Mouse (Mus musculus): ENCODE results near the gene Rbp1. TPM values are rescaled to one million over a fixed set of nuclear protein-coding genes. Genes with fewer than 3 reads are reported as not detected.
A peak's percentile ranks its signal among the peaks of the same experiment; 100 is the strongest.

Gene Rbp1
- polyA plus RNA-seq, 1 experiment from 2014 or later = 37.3 TPM

- no peak for ATAC-seq
- H3K27ac ChIP-seq (ENCODE audit: low read length) = no peak overlapping the region
- no peak overlapping the region for H3K4me3 ChIP-seq (replicated peaks; ENCODE audit: low read length)
- no peaks in the 10 kb centered on the region for H3K9me3 ChIP-seq (ENCODE audit: control insufficient read depth, low read length)
- H3K4me1 ChIP-seq (replicated peaks; ENCODE audit: control insufficient read depth, insufficient read depth, low read length) = peaks cover 21% of the 10 kb centered on the region
- no peak overlapping the region for H3K9ac ChIP-seq (replicated peaks; ENCODE audit: low read depth, low read length)
- no peaks in the 10 kb centered on the region for H3K36me3 ChIP-seq (ENCODE audit: control insufficient read depth, insufficient read depth)
- peaks cover 3% of the 10 kb centered on the region; the same call in 1 of the 2 replicates for H3K27me3 ChIP-seq (replicated peaks; ENCODE audit: control insufficient read depth, insufficient read depth, low read length)
- H3K4me2 ChIP-seq (ENCODE audit: low read length) = no peak overlapping the region
- 57% methylated on average over 3 of the region's 3 CpGs for WGBS
Measured at GRCm38 (mm10) chr9:98430528-98430927, 7.8 kb downstream of the Rbp1 start.

GRCm38 (mm10) chr9:98433021-98433420 lies 10.3 kb downstream of the Rbp1 start:
- no peak overlapping the region for H3K4me3 ChIP-seq (replicated peaks; ENCODE audit: low read length)
- no peaks in the 10 kb centered on the region for H3K36me3 ChIP-seq (ENCODE audit: control insufficient read depth, insufficient read depth)
- H3K9me3 ChIP-seq (ENCODE audit: control insufficient read depth, low read length) = no peaks in the 10 kb centered on the region
- H3K9ac ChIP-seq (replicated peaks; ENCODE audit: low read depth, low read length) = no peak overlapping the region
- no peaks in the 10 kb centered on the region for H3K27me3 ChIP-seq (replicated peaks; ENCODE audit: control insufficient read depth, insufficient read depth, low read length)
- H3K4me2 ChIP-seq (ENCODE audit: low read length) = no peak overlapping the region
- peaks cover 16% of the 10 kb centered on the region for H3K4me1 ChIP-seq (replicated peaks; ENCODE audit: control insufficient read depth, insufficient read depth, low read length)
- 44% methylated on average over 2 of the region's 2 CpGs for WGBS
- no peak overlapping the region for H3K27ac ChIP-seq (ENCODE audit: low read length)
- ATAC-seq = no peak

GRCm38 (mm10) chr9:98433956-98434588 lies 11.3 kb downstream of the Rbp1 start:
- H3K27ac ChIP-seq (ENCODE audit: low read length) = no peak overlapping the region
- ATAC-seq = no peak
- no peak overlapping the region for H3K4me3 ChIP-seq (replicated peaks; ENCODE audit: low read length)
- H3K9ac ChIP-seq (replicated peaks; ENCODE audit: low read depth, low read length) = no peak overlapping the region
- WGBS = 23% methylated on average over 4 of the region's 4 CpGs
- H3K4me2 ChIP-seq (ENCODE audit: low read length) = no peak overlapping the region
- peaks cover 13% of the 10 kb centered on the region for H3K4me1 ChIP-seq (replicated peaks; ENCODE audit: control insufficient read depth, insufficient read depth, low read length)
- no peaks in the 10 kb centered on the region for H3K27me3 ChIP-seq (replicated peaks; ENCODE audit: control insufficient read depth, insufficient read depth, low read length)
- H3K9me3 ChIP-seq (ENCODE audit: control insufficient read depth, low read length) = no peaks in the 10 kb centered on the region
- H3K36me3 ChIP-seq (ENCODE audit: control insufficient read depth, insufficient read depth) = no peaks in the 10 kb centered on the region

GRCm38 (mm10) chr9:98437819-98438218 lies 15.1 kb downstream of the Rbp1 start:
- Histone ChIP-seq H3K27me3 (replicated peaks; ENCODE audit: control insufficient read depth, insufficient read depth, low read length) (no peaks in the 10 kb centered on the region), H3K27ac (ENCODE audit: low read length) (no peak overlapping the region)
- WGBS = 86% methylated on average over 4 of the region's 4 CpGs

GRCm38 (mm10) chr9:98439091-98439490 lies 16.3 kb downstream of the Rbp1 start:
- ATAC-seq = no peak
- H3K4me1 ChIP-seq (replicated peaks; ENCODE audit: control insufficient read depth, insufficient read depth, low read length) = peaks cover 5% of the 10 kb centered on the region; the same call in 1 of the 2 replicates
- H3K9me3 ChIP-seq (ENCODE audit: control insufficient read depth, low read length) = no peaks in the 10 kb centered on the region
- H3K4me2 ChIP-seq (ENCODE audit: low read length) = no peak overlapping the region
- H3K36me3 ChIP-seq (ENCODE audit: control insufficient read depth, insufficient read depth) = no peaks in the 10 kb centered on the region
- H3K27ac ChIP-seq (ENCODE audit: low read length) = no peak overlapping the region
- H3K9ac ChIP-seq (replicated peaks; ENCODE audit: low read depth, low read length) = no peak overlapping the region
- H3K4me3 ChIP-seq (replicated peaks; ENCODE audit: low read length) = no peak overlapping the region
- whole genome bisulfite sequencing = 77% methylated on average over 3 of the region's 3 CpGs
- H3K27me3 ChIP-seq (replicated peaks; ENCODE audit: control insufficient read depth, insufficient read depth, low read length) = no peaks in the 10 kb centered on the region

More at GRCm38 (mm10) chr9:98437819-98438218, 15.1 kb downstream of the Rbp1 start:
- H3K4me2 ChIP-seq (ENCODE audit: low read length) = no peak overlapping the region
- peaks cover 7% of the 10 kb centered on the region for H3K4me1 ChIP-seq (replicated peaks; ENCODE audit: control insufficient read depth, insufficient read depth, low read length)
- ATAC-seq = no peak
- no peak overlapping the region for H3K9ac ChIP-seq (replicated peaks; ENCODE audit: low read depth, low read length)
- H3K36me3 ChIP-seq (ENCODE audit: control insufficient read depth, insufficient read depth) = no peaks in the 10 kb centered on the region
- no peaks in the 10 kb centered on the region for H3K9me3 ChIP-seq (ENCODE audit: control insufficient read depth, low read length)
- no peak overlapping the region for H3K4me3 ChIP-seq (replicated peaks; ENCODE audit: low read length)

GRCm38 (mm10) chr9:98442638-98443037 lies 19.9 kb downstream of the Rbp1 start:
- 39% methylated on average over 5 of the region's 5 CpGs for WGBS
- H3K4me1 ChIP-seq (replicated peaks; ENCODE audit: control insufficient read depth, insufficient read depth, low read length) = peaks cover 5% of the 10 kb centered on the region; the same call in 1 of the 2 replicates
- H3K36me3 ChIP-seq (ENCODE audit: control insufficient read depth, insufficient read depth) = no peaks in the 10 kb centered on the region
- H3K4me3 ChIP-seq (replicated peaks; ENCODE audit: low read length) = no peak overlapping the region
- H3K27me3 ChIP-seq (replicated peaks; ENCODE audit: control insufficient read depth, insufficient read depth, low read length) = no peaks in the 10 kb centered on the region
- H3K4me2 ChIP-seq (ENCODE audit: low read length) = no peak overlapping the region
- no peaks in the 10 kb centered on the region for H3K9me3 ChIP-seq (ENCODE audit: control insufficient read depth, low read length)
- H3K9ac ChIP-seq (replicated peaks; ENCODE audit: low read depth, low read length) = no peak overlapping the region
- no peak overlapping the region for H3K27ac ChIP-seq (ENCODE audit: low read length)
- 0 out of 2 replicates have a peak, but pooled peaks have one; percentile 45 for ATAC-seq

- Histone ChIP-seq H3K4me1 (replicated peaks; ENCODE audit: control insufficient read depth, insufficient read depth, low read length) (no peaks in the 10 kb centered on the region; the same call in 1 of the 2 replicates), H3K27ac (ENCODE audit: low read length) (no peak overlapping the region), H3K36me3 (ENCODE audit: control insufficient read depth, insufficient read depth) (no peaks in the 10 kb centered on the region), H3K4me2 (ENCODE audit: low read length) (no peak overlapping the region), H3K9ac (replicated peaks; ENCODE audit: low read depth, low read length) (no peak overlapping the region), H3K9me3 (ENCODE audit: control insufficient read depth, low read length) (no peaks in the 10 kb centered on the region), H3K4me3 (replicated peaks; ENCODE audit: low read length) (no peak overlapping the region), H3K27me3 (replicated peaks; ENCODE audit: control insufficient read depth, insufficient read depth, low read length) (no peaks in the 10 kb centered on the region)
- WGBS = 86% methylated on average over 9 of the region's 9 CpGs
- no peak for ATAC-seq
Measured at GRCm38 (mm10) chr9:98445359-98446149, 22.8 kb downstream of the Rbp1 start.

GRCm38 (mm10) chr9:98450976-98451375 lies 28.2 kb downstream of the Rbp1 start:
- H3K27ac ChIP-seq (ENCODE audit: low read length) = no peak overlapping the region
- no peak overlapping the region for H3K9ac ChIP-seq (replicated peaks; ENCODE audit: low read depth, low read length)
- no peaks in the 10 kb centered on the region for H3K36me3 ChIP-seq (ENCODE audit: control insufficient read depth, insufficient read depth)
- H3K9me3 ChIP-seq (ENCODE audit: control insufficient read depth, low read length) = no peaks in the 10 kb centered on the region
- H3K4me3 ChIP-seq (replicated peaks; ENCODE audit: low read length) = no peak overlapping the region
- no peaks in the 10 kb centered on the region for H3K27me3 ChIP-seq (replicated peaks; ENCODE audit: control insufficient read depth, insufficient read depth, low read length)
- H3K4me1 ChIP-seq (replicated peaks; ENCODE audit: control insufficient read depth, insufficient read depth, low read length) = no peaks in the 10 kb centered on the region
- ATAC-seq = peak; percentile 77; the same call in 1 of the 2 replicates
- H3K4me2 ChIP-seq (ENCODE audit: low read length) = no peak overlapping the region
- whole genome bisulfite sequencing = 41% methylated on average over 1 of the region's 1 CpGs

- Histone ChIP-seq H3K27me3 (replicated peaks; ENCODE audit: control insufficient read depth, insufficient read depth, low read length) (no peaks in the 10 kb centered on the region), H3K4me1 (replicated peaks; ENCODE audit: control insufficient read depth, insufficient read depth, low read length) (no peaks in the 10 kb centered on the region), H3K27ac (ENCODE audit: low read length) (no peak overlapping the region), H3K4me3 (replicated peaks; ENCODE audit: low read length) (no peak overlapping the region), H3K9me3 (ENCODE audit: control insufficient read depth, low read length) (no peaks in the 10 kb centered on the region), H3K9ac (replicated peaks; ENCODE audit: low read depth, low read length) (no peak overlapping the region), H3K36me3 (ENCODE audit: control insufficient read depth, insufficient read depth) (no peaks in the 10 kb centered on the region), H3K4me2 (ENCODE audit: low read length) (no peak overlapping the region)
- 84% methylated on average over 2 of the region's 2 CpGs for WGBS
- ATAC-seq = no peak
Measured at GRCm38 (mm10) chr9:98466709-98467108, 43.9 kb downstream of the Rbp1 start.
